Mouse (Mus musculus) heart, adult 2 months (tissue): ENCODE measurements around the gene E330017A01Rik.

Experiments
- CTCF ChIP-seq: fragments of 200-600 bp; IDR thresholded peaks from 2 replicates; pipeline ENCODE4 v1.8.1; 2022; ENCODE audit warnings: antibody characterized with exemption, mild to moderate bottlenecking, moderate library complexity
- POLR2A ChIP-seq: fragments of 200-500 bp; IDR thresholded peaks from 2 replicates; pipeline ENCODE4 v1.6.1; 2011; ENCODE audit warnings: mild to moderate bottlenecking, low read depth, low read length, control low read depth; ENCODE audit not compliant: insufficient read depth

DNA sequence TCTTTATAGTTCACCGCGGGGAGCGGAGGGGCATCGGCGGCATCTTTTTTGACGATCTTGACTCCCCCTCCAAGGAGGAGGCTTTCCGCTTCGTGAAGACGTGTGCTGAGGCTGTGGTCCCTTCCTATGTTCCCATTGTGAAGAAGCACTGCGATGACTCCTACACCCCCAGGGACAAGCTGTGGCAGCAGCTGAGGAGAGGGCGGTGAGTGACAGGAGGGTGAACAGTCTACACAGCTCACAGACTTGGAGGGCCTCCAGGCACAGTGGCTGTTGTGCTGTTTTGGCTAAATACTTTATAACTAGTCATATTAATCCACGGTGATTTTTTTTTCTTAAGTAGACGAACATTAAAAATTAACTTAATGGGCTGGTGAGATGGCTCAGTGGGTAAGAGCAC is 36.7 kb upstream of the E330017A01Rik start:
- no peak for TF ChIP-seq CTCF
- TF ChIP-seq POLR2A = no peak
